ENCODE assay signal across 2 mouse cellular contexts in the genomic region with DNA sequence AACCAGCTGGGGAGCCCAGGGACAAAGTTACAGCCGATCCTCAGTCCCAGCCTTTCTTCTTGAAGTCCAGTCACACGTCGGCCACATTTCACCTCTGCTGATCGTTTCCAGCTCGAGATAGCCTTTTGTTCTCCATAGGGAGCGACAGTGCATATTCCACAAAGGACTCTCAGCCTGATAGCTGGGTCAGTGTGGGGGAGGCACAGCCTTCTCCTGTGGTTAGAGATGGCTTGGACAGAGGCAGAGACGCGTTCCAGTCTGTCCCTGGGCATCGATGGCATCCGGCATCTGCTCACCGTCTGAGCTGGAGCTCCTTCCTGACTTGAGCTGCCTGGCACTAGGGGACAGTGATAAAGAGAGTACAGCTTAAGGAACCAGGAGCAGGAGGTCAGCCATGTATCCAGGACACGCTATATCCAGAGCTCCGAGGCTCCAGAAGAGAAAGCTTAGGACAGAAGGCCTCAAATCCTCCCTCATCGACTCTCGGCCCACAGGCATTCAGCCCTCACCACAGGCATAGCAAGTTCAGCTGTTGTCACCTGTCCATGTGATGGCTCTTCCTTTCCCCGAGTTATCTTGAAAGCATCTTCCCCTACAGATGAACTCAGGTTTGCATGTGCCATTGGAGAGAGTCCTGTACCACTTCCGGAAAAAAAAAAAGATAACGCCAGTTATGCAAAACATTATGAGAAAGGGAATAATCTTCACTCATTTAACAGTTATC.
TF ChIP-seq lines count a peak whose summit lies in the region.

No protein-coding gene starts in this region.

TF ChIP-seq in CH12.LX, 34 proteins besides CTCF, POLR2A, EP300 and RAD21 (continued from another document):
- TF ChIP-seq BHLHE40 (IDR thresholded peaks at IDR 0.05; ENCODE audit: low read depth, low read length) (peak; percentile 95), USF2 (conservative IDR thresholded peaks at IDR 0.05; ENCODE audit: low read depth, low read length) (peak; percentile 6; the same call in 1 of the 2 replicates), MYC (IDR thresholded peaks at IDR 0.05; ENCODE audit: low read depth, low read length) (peak; percentile 90), USF1 (IDR thresholded peaks at IDR 0.05; ENCODE audit: low read depth, low read length) (no peak), CHD2 (IDR thresholded peaks at IDR 0.05; ENCODE audit: low read length) (0 out of 2 replicates have a peak, but pooled peaks have one; percentile 34), ZMIZ1 (IDR thresholded peaks at IDR 0.05; ENCODE audit: low read depth, low read length) (0 out of 2 replicates have a peak, but pooled peaks have one; percentile 55), HCFC1 (IDR thresholded peaks at IDR 0.05; ENCODE audit: low read depth, low read length) (peak; percentile 40; the same call in 1 of the 2 replicates), ETS1 (conservative IDR thresholded peaks at IDR 0.05; ENCODE audit: low read depth, low read length) (peak; percentile 86), ELF1 (IDR thresholded peaks at IDR 0.05; ENCODE audit: low read depth, low read length) (peak; percentile 76), CHD1 (IDR thresholded peaks at IDR 0.05; ENCODE audit: low read depth, low read length) (peak; percentile 70; the same call in 1 of the 2 replicates), UBTF (IDR thresholded peaks at IDR 0.05; ENCODE audit: low read depth, low read length) (0 out of 2 replicates have a peak, but pooled peaks have one; percentile 23), TBP (conservative IDR thresholded peaks at IDR 0.05; ENCODE audit: low read depth, low read length) (peak; percentile 83), MAX (IDR thresholded peaks at IDR 0.05; ENCODE audit: low read length) (peak; percentile 85), MXI1 (IDR thresholded peaks at IDR 0.05; ENCODE audit: low read depth, low read length) (peak; percentile 65; the same call in 1 of the 2 replicates), SIN3A (IDR thresholded peaks at IDR 0.05; ENCODE audit: low read length) (peak; percentile 87), NELFE (IDR thresholded peaks at IDR 0.05; ENCODE audit: low read depth, low read length) (peak; percentile 30; the same call in 1 of the 2 replicates)

TF ChIP-seq in MEL, 35 proteins besides CTCF, POLR2A, EP300 and RAD21 (continued from another document):
- TF ChIP-seq BHLHE40 (IDR thresholded peaks at IDR 0.05; ENCODE audit: borderline replicate concordance, low read depth, low read length) (peak; percentile 52; the same call in 1 of the 2 replicates), GATA1 (IDR thresholded peaks at IDR 0.05; ENCODE audit: low read depth, low read length) (peak; percentile 24; the same call in 1 of the 2 replicates), ZKSCAN1 (IDR thresholded peaks at IDR 0.05; ENCODE audit: low read depth, low read length) (no peak), NRF1 (IDR thresholded peaks at IDR 0.05; ENCODE audit: insufficient read depth, low read depth, low read length, poor library complexity, severe bottlenecking) (no peak), ELF1 (IDR thresholded peaks at IDR 0.05; ENCODE audit: low read depth, low read length) (peak; percentile 21; the same call in 1 of the 2 replicates), SIN3A (IDR thresholded peaks at IDR 0.05; ENCODE audit: low read length) (no peak), ETS1 (IDR thresholded peaks at IDR 0.05; ENCODE audit: low read depth, low read length) (0 out of 2 replicates have a peak, but pooled peaks have one; percentile 30)
